Comparison of ENCODE assay signal across 8 mouse cellular contexts in the genomic region with DNA sequence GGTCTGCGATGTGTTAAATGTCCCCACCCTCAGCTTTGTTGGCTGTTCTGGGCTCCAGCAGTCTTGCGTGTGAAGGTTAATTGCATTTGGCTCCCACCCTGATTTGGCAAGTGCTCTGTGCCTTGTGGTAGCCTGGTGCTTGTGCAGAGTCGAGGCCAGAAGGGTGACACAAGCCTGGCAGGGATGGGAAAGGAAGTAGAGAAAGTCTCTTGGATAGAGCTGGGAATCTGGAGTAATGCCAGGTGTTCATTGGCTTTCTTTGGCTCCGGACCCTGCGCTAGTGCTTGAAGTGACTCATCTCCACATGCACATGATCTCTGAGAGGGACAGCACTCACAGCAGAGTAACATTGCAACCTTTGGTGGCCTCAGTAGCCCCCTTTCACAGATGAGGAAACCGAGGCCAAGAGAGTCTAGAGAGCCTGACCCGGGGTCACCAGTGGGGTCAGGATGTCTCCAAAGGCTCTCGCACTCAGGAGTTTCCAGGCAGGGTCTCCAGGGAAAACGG.
DNase-seq lines count a peak whose midpoint lies in the region; ATAC-seq and TF ChIP-seq lines count a peak whose summit lies in the region.

No protein-coding gene starts in this region.

- DNase-seq in layer of hippocampus, adult 11-12 months (ENCODE audit: low spot score): peak; percentile 32
- no peak for DNase-seq in layer of hippocampus, adult 9-10 months (ENCODE audit: low spot score)
- peak; percentile 61 to 75 for DNase-seq in cerebellum, postnatal 25 days
- DNase-seq in gastrocnemius, postnatal 25 days: peak; percentile 31
- DNase-seq in hindbrain, postnatal 0 days (ENCODE audit: low spot score): peak; percentile 88
- peak; percentile 27 to 47 for DNase-seq in right cerebral cortex, adult 2 months (ENCODE audit: low spot score in 2 of 2)
- no peak for DNase-seq in retina, embryonic 14.5 days (ENCODE audit: low spot score)

- H3K9me3 ChIP-seq in hindbrain, postnatal 0 days (ENCODE audit: low read length): no peaks in the 10 kb centered on the region
- H3K9me3 ChIP-seq in liver, embryonic 12.5 days (replicated peaks): no peaks in the 10 kb centered on the region

- 27% methylated on average over 9 of the region's 9 CpGs for WGBS in hindbrain, postnatal 0 days
- 32% methylated on average over 9 of the region's 9 CpGs for WGBS in liver, embryonic 12.5 days (ENCODE audit: insufficient replicate concordance)

- H3K4me3 ChIP-seq in hindbrain, postnatal 0 days (ENCODE audit: low read length): peak overlapping the region; percentile 50
- H3K4me3 ChIP-seq in liver, embryonic 12.5 days: peak overlapping the region; percentile 34; the same call in 1 of the 2 replicates

- no peaks in the 10 kb centered on the region for H3K27me3 ChIP-seq in hindbrain, postnatal 0 days (ENCODE audit: insufficient read depth, low read length)
- peaks cover 32% of the 10 kb centered on the region for H3K27me3 ChIP-seq in liver, embryonic 12.5 days (replicated peaks)

- H3K4me2 ChIP-seq in hindbrain, postnatal 0 days (ENCODE audit: low read depth, low read length): peak overlapping the region; percentile 77
- H3K4me2 ChIP-seq in liver, embryonic 12.5 days: peak overlapping the region; percentile 60

- H3K27ac ChIP-seq in hindbrain, postnatal 0 days: peak overlapping the region; percentile 74
- H3K27ac ChIP-seq in liver, embryonic 12.5 days: no peak overlapping the region

- peaks cover 5% of the 10 kb centered on the region; the same call in 1 of the 2 replicates for H3K4me1 ChIP-seq in hindbrain, postnatal 0 days (ENCODE audit: insufficient read depth, low read length)
- 0 out of 2 replicates have a peak, but pooled peaks cover 4% of the 10 kb centered on the region for H3K4me1 ChIP-seq in liver, embryonic 12.5 days

- peak; percentile 14; the same call in 1 of the 2 replicates for TF ChIP-seq CTCF in hindbrain, postnatal 0 days (IDR thresholded peaks at IDR 0.05; ENCODE audit: low read depth)

- H3K9ac ChIP-seq in hindbrain, postnatal 0 days (replicated peaks; ENCODE audit: low read length): peak overlapping the region; percentile 63
- H3K9ac ChIP-seq in liver, embryonic 12.5 days: no peak overlapping the region

- H3K36me3 ChIP-seq in hindbrain, postnatal 0 days (ENCODE audit: insufficient read depth, low read length): no peaks in the 10 kb centered on the region
- H3K36me3 ChIP-seq in liver, embryonic 12.5 days: no peaks in the 10 kb centered on the region

- ATAC-seq in hindbrain, postnatal 0 days: peak; percentile 68
- ATAC-seq in liver, embryonic 12.5 days: no peak

Comparison
In these comparisons a context has a peak if more than half of its experiments do, and no peak if none do; other contexts are left out.
1. DNase-seq: peak in layer of hippocampus, adult 11-12 months (single experiment), cerebellum, postnatal 25 days (2 of 2), gastrocnemius, postnatal 25 days (single experiment), hindbrain, postnatal 0 days (single experiment) and right cerebral cortex, adult 2 months (2 of 2); none in layer of hippocampus, adult 9-10 months (single experiment) and retina, embryonic 14.5 days (single experiment).